Mouse (Mus musculus) liver, embryonic 14.5 days (tissue): Measurements from ENCODE around the gene Dip2a.

Source experiments
- CTCF ChIP-seq: IDR thresholded peaks from 2 replicates; pipeline ENCODE4 v1.5.1; 2016; ENCODE audit warnings: antibody characterized with exemption, low read depth, control low read depth
- EP300 ChIP-seq: IDR thresholded peaks from 2 replicates; pipeline ENCODE4 v1.6.1; 2016; ENCODE audit warnings: antibody characterized with exemption, low read depth

DNA sequence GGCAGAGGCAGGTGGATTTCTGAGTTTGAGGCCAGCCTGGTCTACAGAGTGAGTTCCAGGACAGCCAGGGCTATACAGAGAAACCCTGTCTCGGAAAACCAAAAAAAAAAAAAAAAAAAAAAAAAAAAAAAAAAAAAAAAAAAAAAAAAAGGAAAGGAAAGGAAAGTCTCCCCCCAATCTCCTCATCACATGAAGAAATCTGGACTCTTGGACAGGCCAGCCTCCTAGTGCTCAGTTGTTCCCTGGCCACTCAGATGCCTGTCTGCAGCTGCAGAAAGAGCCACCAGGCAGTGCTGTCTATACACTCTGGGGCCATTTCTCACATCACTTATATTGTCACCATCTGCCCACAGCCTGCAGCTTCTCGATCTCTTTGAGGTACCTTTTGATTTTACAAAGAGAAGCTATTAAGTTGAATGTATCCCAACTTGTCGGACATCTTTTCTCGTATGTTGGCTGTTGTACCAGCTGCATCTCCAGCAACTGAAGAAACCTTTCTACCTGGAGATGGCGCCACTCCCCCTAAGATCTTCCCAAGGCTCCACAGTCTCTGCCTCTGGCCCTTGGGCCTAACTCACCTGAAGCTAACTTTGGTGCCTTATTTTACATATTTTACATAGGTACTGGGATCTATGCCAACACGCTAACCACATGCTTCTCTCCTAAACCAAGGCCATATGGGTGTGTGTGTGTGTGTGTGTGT, 18.6 kb downstream of the Dip2a start:
- peak; percentile 45 for TF ChIP-seq CTCF
- TF ChIP-seq EP300, result no peak
